Mouse (Mus musculus) cortical plate, adult 2 months (tissue): ENCODE measurements at regions not wholly inside any gene's neighbourhood (a gene's known extent, or its start where the extent isn't known, plus 50 kb on each side); places are given as distances from the start of the nearest gene placed in this dataset.

Source experiments
- CTCF ChIP-seq: fragments of 200-500 bp; IDR thresholded peaks from 2 replicates; pipeline ENCODE4 v1.5.1; 2011; ENCODE audit warnings: mild to moderate bottlenecking, control low read depth, low read length; ENCODE audit not compliant: insufficient read depth; ENCODE audit errors: extremely low read depth
- POLR2A ChIP-seq: fragments of 200-500 bp; IDR thresholded peaks from 2 replicates; pipeline ENCODE4 v1.6.1; 2011; ENCODE audit warnings: mild to moderate bottlenecking, low read length, control low read depth; ENCODE audit not compliant: insufficient read depth; ENCODE audit errors: extremely low read depth

GRCm38 (mm10) chr13:83955701-83956100 is 266.4 kb upstream of the Tmem161b start:
- TF ChIP-seq POLR2A (no peak), CTCF (no peak)
